Mouse (Mus musculus): ENCODE measurements around the gene Ubr4. TPM values are rescaled to one million over a fixed set of nuclear protein-coding genes. Genes with fewer than 3 reads are reported as not detected.

Ubr4 gene
- total RNA-seq, 4 experiments from 2014 or later = 149 to 211 (median 162) TPM

GRCm38 (mm10) chr4:139535127-139535695, 182.8 kb downstream of the Ubr4 start:
- no peak for DNase-seq (ENCODE audit: low spot score in 2 of 2)

GRCm38 (mm10) chr4:139535719-139536118, 183.3 kb downstream of the Ubr4 start:
- DNase-seq (ENCODE audit: low spot score in 2 of 2) = no peak

- no peak for DNase-seq (ENCODE audit: low spot score in 2 of 2)
Observed at GRCm38 (mm10) chr4:139536706-139537105, 184.3 kb downstream of the Ubr4 start.

Small RNA genes within 50 kb of the gene (microRNA-seq; reads per million reads assigned to microRNA genes)
- gene Gm24245 (0 to 0.63 reads per million in 2 experiments), gene Gm25732 (0.44 to 0.63 reads per million in 2 experiments)

Other genes with a start within 250 kb of the Ubr4 start
- 100 to 1,000 TPM; 182 to 221 (median 192) TPM for gene Minos1, start 221.5 kb upstream of the Ubr4 start, total RNA-seq (2022)
- 100 to 1,000 TPM; 310 to 345 (median 321) TPM for gene Capzb, start 159.7 kb upstream of the Ubr4 start, total RNA-seq (2022)
- 10 to 100 TPM; 12.3 to 18.9 (median 14.4) TPM for gene Pqlc2, start 41.9 kb upstream of the Ubr4 start, total RNA-seq (2022)
- gene Akr7a5, start 41.9 kb upstream of the Ubr4 start, total RNA-seq (2022) = 10 to 100 TPM; 20.4 to 29.5 (median 26.9) TPM
- gene Mrto4, start within 50 bp of the Ubr4 start, total RNA-seq (2022) = 10 to 100 TPM; 43.2 to 54.3 (median 49.8) TPM
- 10 to 100 TPM; 89.4 to 92.6 (median 91.1) TPM for gene Emc1, start within 50 bp of the Ubr4 start, total RNA-seq (2022)
- gene Iffo2, start 177.9 kb downstream of the Ubr4 start, total RNA-seq (2022) = 10 to 100 TPM; 18.1 to 19.8 (median 18.5) TPM

All from left cerebral cortex, adult 8-10 months (tissue).